In the genomic region with DNA sequence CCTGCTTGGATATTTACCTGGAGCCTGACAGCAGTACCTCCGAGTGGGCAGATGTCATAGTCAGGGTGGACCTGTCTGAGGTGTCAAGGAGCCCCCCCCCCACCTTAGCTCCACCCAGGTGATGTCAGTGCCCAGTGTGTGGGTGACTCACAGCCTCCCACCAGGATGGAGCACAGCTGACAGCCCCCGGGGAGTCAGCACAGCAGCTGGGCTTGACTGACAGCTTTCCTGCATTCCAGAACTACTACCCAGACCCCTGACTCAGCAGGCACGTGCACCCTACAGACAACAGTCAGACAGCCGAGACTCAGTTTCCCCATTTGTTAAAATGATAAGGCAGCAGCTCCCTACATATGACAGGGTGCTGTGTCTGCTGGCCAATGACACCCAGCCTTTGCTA, we compare ENCODE assay signal across 21 mouse cellular contexts. TPM values are rescaled to one million over a fixed set of nuclear protein-coding genes. Genes with fewer than 3 reads are reported as not detected.
DNase-seq lines count a peak whose midpoint lies in the region; ATAC-seq and TF ChIP-seq lines count a peak whose summit lies in the region.
"Had no signal": no experiment of that assay in that cellular context is flagged by ENCODE, and none has a peak within 500 bp of the region (broad histone marks: within the 10 kb centered on the region; RNA-seq: fewer than 3 reads in every experiment).

No protein-coding gene starts in this region.

- in situ Hi-C loops in ES-E14 (cut with MboI; ENCODE audit: low sequenced_read_pairs in 2 of 2, unreplicated experiment in 2 of 2) = no loop called here

- no peak for TF ChIP-seq CTCF in C2C12 (IDR thresholded peaks at IDR 0.05; ENCODE audit: control insufficient read depth, insufficient read depth, insufficient read length)

- H3K4me1 ChIP-seq in kidney, embryonic 16.5 days (ENCODE audit: insufficient read depth, low read length) = peaks cover 37% of the 10 kb centered on the region
- peaks cover 0 to 31% of the 10 kb centered on the region in 2 experiments; a peak in 3 of 4 replicates for H3K4me1 ChIP-seq in ES-E14 (ENCODE audit: control insufficient read depth in 2 of 2, insufficient read depth in 2 of 2, low read length in 2 of 2, poor library complexity in 1 of 2)
- H3K4me1 ChIP-seq in limb, embryonic 10.5 days = peaks cover 61% of the 10 kb centered on the region

- no peaks in the 10 kb centered on the region for H3K27me3 ChIP-seq in kidney, embryonic 16.5 days (ENCODE audit: insufficient read depth, low read length)
- no peaks in the 10 kb centered on the region for H3K27me3 ChIP-seq in C2C12 (ENCODE audit: control insufficient read depth, insufficient read depth, insufficient read length)
- H3K27me3 ChIP-seq in limb, embryonic 10.5 days (ENCODE audit: low read depth, poor library complexity, severe bottlenecking) = no peaks in the 10 kb centered on the region
- H3K27me3 ChIP-seq: forebrain, embryonic 13.5 days; heart, embryonic 15.5 days had no signal

- H3K9me3 ChIP-seq in kidney, embryonic 16.5 days (ENCODE audit: low read length) = no peaks in the 10 kb centered on the region
- H3K9me3 ChIP-seq in ES-E14 (ENCODE audit: control insufficient read depth, insufficient read depth, low read depth, low read length) = no peaks in the 10 kb centered on the region
- no peaks in the 10 kb centered on the region for H3K9me3 ChIP-seq in limb, embryonic 10.5 days (replicated peaks)
- H3K9me3 ChIP-seq: forebrain, embryonic 13.5 days; heart, embryonic 15.5 days had no signal

- WGBS in kidney, embryonic 16.5 days = 60% methylated on average over 4 of the region's 4 CpGs
- 66% methylated on average over 4 of the region's 4 CpGs for WGBS in limb, embryonic 10.5 days

- no peak overlapping the region for H3K4me3 ChIP-seq in kidney, embryonic 16.5 days (ENCODE audit: low read length)
- H3K4me3 ChIP-seq in C2C12 (ENCODE audit: insufficient read depth, poor library complexity, severe bottlenecking) (no peak overlapping the region), ES-E14 (ENCODE audit: insufficient read depth in 1 of 2, low read depth in 1 of 2, low read length in 2 of 2, poor library complexity in 1 of 2, severe bottlenecking in 1 of 2) (no peak overlapping the region)
- H3K4me3 ChIP-seq in limb, embryonic 10.5 days = no peak overlapping the region
- H3K4me3 ChIP-seq: forebrain, embryonic 13.5 days; heart, embryonic 15.5 days; layer of hippocampus, adult 2 months had no signal

- no peaks in the 10 kb centered on the region for H3K36me3 ChIP-seq in kidney, embryonic 16.5 days (ENCODE audit: insufficient read depth, low read length)
- no peaks in the 10 kb centered on the region for H3K36me3 ChIP-seq in C2C12 (ENCODE audit: control insufficient read depth, insufficient read depth)
- H3K36me3 ChIP-seq in ES-E14 (ENCODE audit: control insufficient read depth, insufficient read depth, low read length, poor library complexity, severe bottlenecking) = no peaks in the 10 kb centered on the region
- H3K36me3 ChIP-seq in limb, embryonic 10.5 days = no peaks in the 10 kb centered on the region
- H3K36me3 ChIP-seq: heart, embryonic 15.5 days had no signal

- no peak overlapping the region for H3ac ChIP-seq in C2C12 (ENCODE audit: control insufficient read depth, insufficient read length, low read depth)

- H3K79me3 ChIP-seq in C2C12 (ENCODE audit: low read depth) = no peaks in the 10 kb centered on the region

- no peaks in the 10 kb centered on the region for H3K79me2 ChIP-seq in C2C12 (ENCODE audit: control insufficient read depth, insufficient read depth)

- no peak overlapping the region for H3K9ac ChIP-seq in kidney, embryonic 16.5 days (replicated peaks; ENCODE audit: low read length)
- H3K9ac ChIP-seq in ES-E14 (ENCODE audit: insufficient read depth, low read depth, low read length, poor library complexity, severe bottlenecking) = no peak overlapping the region
- H3K9ac ChIP-seq: forebrain, embryonic 13.5 days; heart, embryonic 15.5 days; liver, embryonic 14.5 days had no signal

- DNase-seq in kidney, adult 8-10 months = no peak
- DNase-seq in ES-E14 (ENCODE audit: low read depth, low spot score) = no peak
- no peak for DNase-seq in limb, embryonic 10.5 days (ENCODE audit: low spot score)
- no peak for DNase-seq in thymus, postnatal 10 days (ENCODE audit: low spot score in 2 of 2)
- DNase-seq in ovary, adult 18-20 months (ENCODE audit: low spot score) = no peak
- DNase-seq: adrenal gland, postnatal 10 days; cerebellum, postnatal 10 days; heart, postnatal 4 days; kidney, postnatal 14 days; left cerebral cortex, postnatal 4 days; right cerebral cortex, adult 18-20 months; thymus, postnatal 25 days had no signal

- H3K4me2 ChIP-seq in kidney, embryonic 16.5 days (replicated peaks; ENCODE audit: low read depth, low read length) = no peak overlapping the region
- H3K4me2 ChIP-seq: forebrain, embryonic 13.5 days; heart, embryonic 15.5 days had no signal

- ATAC-seq in kidney, embryonic 16.5 days (ENCODE audit: low FRiP score, low TSS enrichment) = no peak
- ATAC-seq: forebrain, embryonic 13.5 days; hindbrain, postnatal 0 days; intestine, postnatal 0 days; midbrain, embryonic 16.5 days had no signal

- peak overlapping the region; percentile 53; the same call in 1 of the 2 replicates for H3K27ac ChIP-seq in kidney, embryonic 16.5 days (ENCODE audit: low read length)
- H3K27ac ChIP-seq in ES-E14 (ENCODE audit: insufficient read depth, low read depth, low read length, poor library complexity, severe bottlenecking) = peak overlapping the region; percentile 58; the same call in 1 of the 2 replicates
- H3K27ac ChIP-seq in limb, embryonic 10.5 days = peak overlapping the region; percentile 34; the same call in 1 of the 2 replicates
- H3K27ac ChIP-seq: forebrain, embryonic 13.5 days; hindbrain, postnatal 0 days; layer of hippocampus, adult 2 months; liver, embryonic 14.5 days had no signal

TF ChIP-seq in C2C12, 6 proteins besides CTCF, POLR2A, EP300 and RAD21:
- TF ChIP-seq CEBPB (IDR thresholded peaks at IDR 0.05; ENCODE audit: low read depth) (no peak), USF1 (IDR thresholded peaks at IDR 0.05; ENCODE audit: low read depth) (no peak), MAX (IDR thresholded peaks at IDR 0.05) (no peak), MYOD1 (IDR thresholded peaks at IDR 0.05; ENCODE audit: control insufficient read depth, insufficient read length, low read depth) (peak; percentile 86)

TF ChIP-seq in ES-E14, 5 proteins besides CTCF, POLR2A, EP300 and RAD21:
- TF ChIP-seq ZNF384 (IDR thresholded peaks at IDR 0.05; ENCODE audit: low read depth, low read length) (no peak), MAFK (IDR thresholded peaks at IDR 0.05; ENCODE audit: insufficient read depth, low read depth, low read length) (peak; percentile 48; the same call in 1 of the 2 replicates)

RNA-seq across cellular contexts. Expression of a gene that starts 1.2 kb away (rescaled TPM):
- 0.86 and 2.1 TPM in 2 replicates for polyA plus RNA-seq in kidney, embryonic 16.5 days (2015; fragmentation: Nextera tagmentation; extraction: Ambion mirVana)
- not detected for polyA plus RNA-seq in C2C12 (2012; fragmentation: generic; extraction: Trizol)
- 18.4 and 21.9 TPM in 2 replicates for total RNA-seq in ES-E14 (2012; rRNA removed)
- 0.95 and 1.8 TPM in 2 replicates for polyA plus RNA-seq in limb, embryonic 10.5 days (2016; fragmentation: Nextera tagmentation; extraction: Ambion mirVana)

RNA-seq across cellular contexts. Expression of a gene that starts 13.4 kb away (rescaled TPM):
- 36.8 and 40.1 TPM in 2 replicates for polyA plus RNA-seq in kidney, embryonic 16.5 days (2015; fragmentation: Nextera tagmentation; extraction: Ambion mirVana)
- polyA plus RNA-seq in C2C12 (2012; fragmentation: generic; extraction: Trizol) = 8.2 TPM
- total RNA-seq in ES-E14 (2012; rRNA removed) = 10.7 and 10.8 TPM in 2 replicates
- 73.1 and 88.1 TPM in 2 replicates for polyA plus RNA-seq in limb, embryonic 10.5 days (2016; fragmentation: Nextera tagmentation; extraction: Ambion mirVana)

RNA-seq across cellular contexts. Expression of a gene that starts 47.6 kb away (rescaled TPM):
- 1,760 and 1,914 TPM in 2 replicates for polyA plus RNA-seq in kidney, embryonic 16.5 days (2015; fragmentation: Nextera tagmentation; extraction: Ambion mirVana)
- 5,589 TPM for polyA plus RNA-seq in C2C12 (2012; fragmentation: generic; extraction: Trizol)
- total RNA-seq in ES-E14 (2012; rRNA removed) = 2,783 and 3,173 TPM in 2 replicates
- polyA plus RNA-seq in limb, embryonic 10.5 days (2016; fragmentation: Nextera tagmentation; extraction: Ambion mirVana) = 1,689 and 1,952 TPM in 2 replicates
